Mouse (Mus musculus) midbrain, embryonic 11.5 days (tissue): ENCODE results near the gene Casd1. TPM values are rescaled to one million over a fixed set of nuclear protein-coding genes. Genes with fewer than 3 reads are reported as not detected.

ENCODE experiments used
- ATAC-seq: fragments of 200-750 bp; cut with Nextera tagmentation; 2 replicates; pipeline ENCODE4 v1.8.0; 2017; ENCODE audit warnings: moderate TSS enrichment, moderate library complexity; ENCODE audit not compliant: low FRiP score
- DNase-seq: peaks from one replicate; pipeline ENCODE4 v3.0.0; 2015; ENCODE audit warnings: low spot score; ENCODE audit errors: missing footprints
- H3K27ac ChIP-seq: fragments of 300-500 bp; sonication (generic); 2 replicates; pipeline ENCODE4 v1.5.1; 2014; ENCODE audit warnings: low read depth, low read length
- H3K27me3 ChIP-seq: fragments of 300-500 bp; sonication (generic); 2 replicates; pipeline ENCODE4 v1.6.1; 2014; ENCODE audit warnings: mild to moderate bottlenecking, low read length, moderate library complexity, mixed read lengths; ENCODE audit not compliant: control insufficient read depth, insufficient read depth
- H3K36me3 ChIP-seq: fragments of 300-500 bp; sonication (generic); 2 replicates; pipeline ENCODE4 v1.6.1; 2014; ENCODE audit warnings: mild to moderate bottlenecking, low read length, moderate library complexity, mixed read lengths; ENCODE audit not compliant: control insufficient read depth, insufficient read depth
- H3K4me1 ChIP-seq: fragments of 300-500 bp; sonication (generic); 2 replicates; pipeline ENCODE4 v1.6.1; 2014; ENCODE audit warnings: low read length; ENCODE audit not compliant: control insufficient read depth, insufficient read depth
- H3K4me2 ChIP-seq: fragments of 300-500 bp; sonication (generic); 2 replicates; pipeline ENCODE4 v1.6.1; 2014; ENCODE audit warnings: mild to moderate bottlenecking, moderate library complexity
- H3K4me3 ChIP-seq: fragments of 300-500 bp; sonication (generic); 2 replicates; pipeline ENCODE4 v1.5.1; 2014; ENCODE audit warnings: low read depth, low read length
- H3K9ac ChIP-seq: fragments of 300-500 bp; sonication (generic); 2 replicates; pipeline ENCODE4 v1.6.1; 2014; ENCODE audit warnings: low read length
- H3K9me3 ChIP-seq: fragments of 300-500 bp; sonication (generic); 2 replicates; pipeline ENCODE4 v1.6.1; 2016; ENCODE audit warnings: low read length; ENCODE audit not compliant: control insufficient read depth
- WGBS: fragments of 180-500 bp; shearing (Covaris S2); extraction: QIAGEN DNeasy Blood & Tissue Kit; methylation state at CpG from one replicate; pipeline ENCODE4 v1.1.7; 2014; 5-methylcytosine and 5-hydroxymethylcytosine counted together
- polyA plus RNA-seq: library from polyadenylated mRNA; unstranded; fragments of >200 nt; fragmentation: Nextera tagmentation; extraction: Ambion mirVana; gene quantifications from 2 replicates; pipeline ENCODE4 v1.2.1, GENCODE M21; 2014

The Casd1 gene
- polyA plus RNA-seq, 1 experiment from 2014 or later: 47.6 TPM

- ATAC-seq (no peak), DNase-seq (no peak)
- no peak overlapping the region for H3K9ac ChIP-seq
- H3K27ac ChIP-seq: no peak overlapping the region
- no peaks in the 10 kb centered on the region for H3K9me3 ChIP-seq
- H3K4me3 ChIP-seq: no peak overlapping the region
- H3K4me2 ChIP-seq: no peak overlapping the region
- no peaks in the 10 kb centered on the region for H3K36me3 ChIP-seq
- no peaks in the 10 kb centered on the region for H3K27me3 ChIP-seq
- WGBS: 84% methylated on average over 5 of the region's 5 CpGs
- H3K4me1 ChIP-seq: no peaks in the 10 kb centered on the region
Observed at GRCm38 (mm10) chr6:4577756-4578155, 22.9 kb upstream of the Casd1 start.

DNA sequence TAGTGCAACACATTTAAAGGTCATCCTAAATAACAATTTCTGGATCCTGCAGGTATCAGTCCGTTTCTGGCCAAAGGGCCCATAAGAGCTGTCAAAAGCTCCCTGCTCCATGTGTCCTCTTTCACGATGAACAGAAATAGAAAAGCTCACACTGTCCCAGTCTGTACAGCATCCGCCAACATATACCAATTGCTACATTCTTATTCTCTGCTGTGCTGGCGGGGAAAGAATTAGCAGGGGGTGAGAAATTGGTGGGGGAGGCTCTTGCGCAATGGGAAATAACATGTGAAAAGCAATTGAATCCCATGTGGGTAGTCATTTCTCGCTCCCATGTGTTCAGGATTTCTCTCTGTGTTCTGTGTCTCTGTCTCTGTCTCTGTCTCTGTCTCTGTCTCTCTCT lies 22.3 kb upstream of the Casd1 start:
- no peak overlapping the region for H3K4me3 ChIP-seq
- H3K27me3 ChIP-seq: no peaks in the 10 kb centered on the region
- no peaks in the 10 kb centered on the region for H3K36me3 ChIP-seq
- 90% methylated on average over 6 of the region's 6 CpGs for WGBS
- H3K4me1 ChIP-seq: no peaks in the 10 kb centered on the region
- H3K9ac ChIP-seq: no peak overlapping the region
- no peak for ATAC-seq
- no peak overlapping the region for H3K27ac ChIP-seq
- no peak for DNase-seq
- no peaks in the 10 kb centered on the region for H3K9me3 ChIP-seq
- no peak overlapping the region for H3K4me2 ChIP-seq

DNA sequence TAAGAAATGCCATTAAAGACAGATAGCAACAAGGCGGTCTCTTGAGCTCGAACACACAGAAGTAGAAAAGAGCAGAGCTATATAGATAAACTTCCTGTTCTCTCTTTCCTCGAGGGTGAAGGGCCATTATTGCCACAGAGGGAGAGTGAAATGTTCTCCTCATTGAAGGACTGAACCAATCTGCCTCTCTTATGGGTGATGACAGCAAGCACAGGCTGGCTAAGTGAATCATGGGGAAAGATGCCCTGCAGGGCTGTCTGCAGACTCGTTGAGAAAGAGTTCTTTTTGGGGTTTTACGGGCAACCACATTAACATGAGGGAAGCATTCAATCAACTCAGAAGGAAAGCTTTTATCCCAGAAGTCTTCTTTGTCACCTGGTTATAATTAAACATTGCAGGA lies 21.0 kb upstream of the Casd1 start:
- H3K27me3 ChIP-seq: no peaks in the 10 kb centered on the region
- H3K27ac ChIP-seq: no peak overlapping the region
- no peak overlapping the region for H3K4me3 ChIP-seq
- no peaks in the 10 kb centered on the region for H3K9me3 ChIP-seq
- DNase-seq (no peak), ATAC-seq (no peak)
- 75% methylated on average over 5 of the region's 5 CpGs for WGBS
- H3K9ac ChIP-seq: no peak overlapping the region
- H3K36me3 ChIP-seq: no peaks in the 10 kb centered on the region
- no peak overlapping the region for H3K4me2 ChIP-seq
- no peaks in the 10 kb centered on the region for H3K4me1 ChIP-seq

DNA sequence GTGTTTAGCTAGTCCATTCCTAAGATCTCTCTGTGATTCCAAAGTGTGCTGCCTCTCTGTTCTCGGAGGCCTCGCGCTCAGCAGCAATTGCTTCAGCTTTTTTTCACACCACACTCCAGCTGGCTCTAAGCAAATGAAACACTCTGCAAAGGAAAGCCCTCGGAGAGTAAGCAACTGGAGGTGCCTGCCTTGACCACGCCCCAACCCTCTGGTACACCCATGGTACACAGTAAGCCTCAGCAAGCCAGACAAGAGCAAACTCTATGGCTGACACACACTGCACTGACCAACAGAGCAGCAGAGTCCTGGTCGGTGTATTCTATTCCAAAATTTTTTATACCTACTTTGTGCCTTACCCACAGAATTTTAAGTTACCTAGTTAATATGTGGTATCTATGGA lies 17.2 kb upstream of the Casd1 start:
- Histone ChIP-seq H3K27me3 (no peaks in the 10 kb centered on the region), H3K9me3 (no peaks in the 10 kb centered on the region), H3K27ac (no peak overlapping the region), H3K9ac (no peak overlapping the region), H3K36me3 (no peaks in the 10 kb centered on the region), H3K4me1 (no peaks in the 10 kb centered on the region), H3K4me3 (no peak overlapping the region), H3K4me2 (no peak overlapping the region)
- DNase-seq: no peak
- ATAC-seq: peak; percentile 77
- WGBS: 33% methylated on average over 6 of the region's 6 CpGs

GRCm38 (mm10) chr6:4587946-4588345 lies 12.7 kb upstream of the Casd1 start:
- Histone ChIP-seq H3K4me2 (no peak overlapping the region), H3K4me3 (no peak overlapping the region), H3K9me3 (no peaks in the 10 kb centered on the region), H3K36me3 (no peaks in the 10 kb centered on the region), H3K4me1 (no peaks in the 10 kb centered on the region), H3K27ac (no peak overlapping the region), H3K27me3 (no peaks in the 10 kb centered on the region), H3K9ac (no peak overlapping the region)
- DNase-seq (no peak), ATAC-seq (no peak)
- WGBS: 75% methylated on average over 4 of the region's 4 CpGs

DNA sequence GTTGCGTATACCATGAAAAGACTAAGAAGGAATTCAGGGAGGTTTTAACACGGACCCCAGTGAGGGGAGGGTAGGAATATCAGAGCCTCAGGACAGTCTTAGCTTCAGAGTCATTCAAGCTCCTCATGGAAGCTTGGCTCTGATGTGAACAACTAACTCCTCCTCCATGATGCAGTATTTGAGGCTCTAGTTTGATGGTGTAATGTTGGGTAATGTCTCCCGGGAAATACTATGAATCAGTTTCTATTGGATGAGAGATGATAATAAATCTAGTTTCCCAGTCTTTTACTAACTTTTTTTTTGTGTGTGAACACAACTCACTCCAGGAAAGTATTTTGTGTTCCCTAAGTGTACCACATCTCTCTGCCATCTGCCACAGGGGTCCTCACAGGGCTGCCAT lies 11.9 kb upstream of the Casd1 start:
- Histone ChIP-seq H3K9ac (no peak overlapping the region), H3K4me3 (no peak overlapping the region), H3K27me3 (no peaks in the 10 kb centered on the region), H3K36me3 (no peaks in the 10 kb centered on the region), H3K4me2 (no peak overlapping the region), H3K9me3 (no peaks in the 10 kb centered on the region), H3K4me1 (no peaks in the 10 kb centered on the region), H3K27ac (no peak overlapping the region)
- WGBS: 94% methylated on average over 3 of the region's 3 CpGs
- no peak for DNase-seq
- no peak for ATAC-seq

DNA sequence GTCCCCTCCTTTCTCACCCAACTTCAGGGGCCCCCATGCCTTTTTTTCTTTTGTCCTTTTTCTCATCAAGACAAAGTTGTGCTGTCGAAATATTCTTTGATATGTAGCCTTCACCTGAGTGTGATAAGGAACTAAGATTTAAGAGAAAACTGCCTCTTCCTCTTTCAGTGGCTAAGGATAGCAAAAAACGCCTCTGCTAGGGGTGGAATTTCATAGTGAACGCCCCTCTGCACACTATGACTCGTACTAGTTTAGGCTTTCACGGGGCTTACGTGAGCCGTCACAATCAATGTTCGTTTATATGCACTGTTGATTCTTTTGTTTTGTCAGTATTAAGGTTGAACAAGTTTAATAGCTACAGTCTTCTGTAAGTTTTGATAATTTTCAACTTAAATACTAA lies 10.6 kb upstream of the Casd1 start:
- Histone ChIP-seq H3K9ac (no peak overlapping the region), H3K4me3 (no peak overlapping the region), H3K36me3 (no peaks in the 10 kb centered on the region), H3K27ac (no peak overlapping the region), H3K27me3 (no peaks in the 10 kb centered on the region), H3K4me1 (no peaks in the 10 kb centered on the region), H3K4me2 (no peak overlapping the region), H3K9me3 (no peaks in the 10 kb centered on the region)
- ATAC-seq: no peak
- WGBS: 77% methylated on average over 8 of the region's 8 CpGs
- DNase-seq: no peak

DNA sequence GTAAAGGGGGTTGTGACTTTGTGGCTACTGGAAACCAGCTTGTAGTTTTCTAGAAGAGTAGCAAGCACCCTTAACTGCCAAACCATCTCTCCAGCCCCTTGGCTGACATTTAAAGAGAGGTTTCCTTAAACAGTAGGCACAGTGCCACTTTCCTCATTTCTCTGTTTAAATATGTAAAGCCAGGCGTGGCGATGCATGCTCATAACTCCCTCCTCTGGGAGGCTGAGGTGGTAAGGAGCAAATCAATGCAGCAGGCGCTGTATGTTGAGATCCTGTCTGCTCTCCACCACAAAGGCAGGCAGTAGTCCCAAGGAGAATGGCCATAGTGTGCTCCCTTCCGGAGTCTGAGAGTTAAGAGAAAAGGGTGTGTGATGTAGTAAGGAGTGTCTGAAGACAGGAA lies 2.9 kb upstream of the Casd1 start:
- H3K4me2 ChIP-seq: no peak overlapping the region
- DNase-seq: no peak
- no peaks in the 10 kb centered on the region for H3K27me3 ChIP-seq
- no peak overlapping the region for H3K4me3 ChIP-seq
- H3K9ac ChIP-seq: no peak overlapping the region
- WGBS: 70% methylated on average over 4 of the region's 4 CpGs
- no peaks in the 10 kb centered on the region for H3K9me3 ChIP-seq
- no peak overlapping the region for H3K27ac ChIP-seq
- no peaks in the 10 kb centered on the region for H3K36me3 ChIP-seq
- ATAC-seq: no peak
- H3K4me1 ChIP-seq: peaks cover 6% of the 10 kb centered on the region

- H3K9ac ChIP-seq: peak overlapping the region; percentile 97
- H3K4me2 ChIP-seq: peak overlapping the region; percentile 85
- no peak overlapping the region; the same call in 1 of the 2 replicates for H3K27ac ChIP-seq
- H3K4me3 ChIP-seq: peak overlapping the region; percentile 75
- H3K36me3 ChIP-seq: no peaks in the 10 kb centered on the region
- 39% methylated on average over 7 of the region's 7 CpGs for WGBS
- H3K9me3 ChIP-seq: no peaks in the 10 kb centered on the region
- H3K27me3 ChIP-seq: no peaks in the 10 kb centered on the region
- ATAC-seq: 0 out of 2 replicates have a peak, but pooled peaks have one; percentile 4
- peaks cover 7% of the 10 kb centered on the region for H3K4me1 ChIP-seq
- DNase-seq: no peak
Observed at GRCm38 (mm10) chr6:4600085-4600657, 468 bp upstream of the Casd1 start.
